Mouse (Mus musculus) erythroblast, embryonic 14.5 days (primary cell): Measurements from ENCODE around the gene Pex14.

ENCODE experiments used
- GATA1 ChIP-seq: IDR thresholded peaks from 2 replicates; pipeline ENCODE4 v1.6.1; 2012; ENCODE audit warnings: low read length, inconsistent platforms, mixed read lengths
- TAL1 ChIP-seq: IDR thresholded peaks from 3 replicates; pipeline ENCODE4 v1.6.1; 2012; ENCODE audit warnings: low read length, inconsistent platforms, mixed read lengths

DNA sequence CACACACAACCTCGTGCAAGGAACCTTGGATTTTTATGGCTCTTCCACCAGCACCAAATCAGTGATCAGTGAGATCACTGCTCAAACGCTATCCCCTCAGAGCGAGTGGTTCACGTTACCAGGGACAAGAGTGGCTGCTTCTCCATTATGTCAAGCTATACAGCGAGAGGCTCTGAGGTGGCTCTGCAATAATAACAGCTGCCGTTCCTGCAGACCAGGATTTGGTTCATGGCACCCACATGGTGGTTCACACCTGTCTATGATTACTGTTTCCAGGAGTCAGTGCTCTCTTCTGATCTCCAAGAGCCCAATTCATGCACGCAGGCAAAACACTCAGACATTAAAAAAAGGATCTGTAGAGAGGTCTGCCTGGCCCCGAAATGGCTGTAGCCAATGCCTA, 38.8 kb upstream of the Pex14 start:
- TF ChIP-seq GATA1: no peak
- no peak for TF ChIP-seq TAL1
